Comparison of ENCODE assay signal across 12 mouse cellular contexts in genomic region chr5:111667901-111668300, GRCm38 (mm10).
DNase-seq lines count a peak whose midpoint lies in the region; ATAC-seq and TF ChIP-seq lines count a peak whose summit lies in the region.
"Had no signal": no experiment of that assay in that cellular context is flagged by ENCODE, and none has a peak within 500 bp of the region (broad histone marks: within the 10 kb centered on the region; RNA-seq: fewer than 3 reads in every experiment).

No protein-coding gene starts in this region.

- ATAC-seq in heart, postnatal 0 days (ENCODE audit: insufficient read depth, low read depth) = no peak
- ATAC-seq in midbrain, embryonic 14.5 days (ENCODE audit: low FRiP score, low TSS enrichment) = no peak
- peak; percentile 48; the same call in 1 of the 2 replicates for ATAC-seq in megakaryocyte progenitor cell, adult 5-6 weeks (replicated peaks; ENCODE audit: poor library complexity)

- H3K4me3 ChIP-seq in heart, postnatal 0 days (ENCODE audit: low read depth, low read length) = no peak overlapping the region
- no peak overlapping the region for H3K4me3 ChIP-seq in midbrain, embryonic 10.5 days
- H3K4me3 ChIP-seq in midbrain, embryonic 14.5 days (replicated peaks; ENCODE audit: low read depth, low read length) = no peak overlapping the region
- H3K4me3 ChIP-seq: kidney, embryonic 15.5 days had no signal

- WGBS in heart, postnatal 0 days = 69% methylated on average over 3 of the region's 3 CpGs
- WGBS in midbrain, embryonic 10.5 days = 71% methylated on average over 3 of the region's 3 CpGs
- WGBS in midbrain, embryonic 14.5 days = 80% methylated on average over 3 of the region's 3 CpGs

- TF ChIP-seq CTCF in heart, postnatal 0 days (IDR thresholded peaks at IDR 0.05; ENCODE audit: low read depth) = peak; percentile 47

- no peak overlapping the region for H3K4me2 ChIP-seq in heart, postnatal 0 days (ENCODE audit: low read depth, low read length)
- no peak overlapping the region for H3K4me2 ChIP-seq in midbrain, embryonic 14.5 days (ENCODE audit: low read length)
- H3K4me2 ChIP-seq: kidney, embryonic 15.5 days had no signal

- no peaks in the 10 kb centered on the region for H3K4me1 ChIP-seq in heart, postnatal 0 days (ENCODE audit: control insufficient read depth, insufficient read depth)
- peaks cover 28% of the 10 kb centered on the region for H3K4me1 ChIP-seq in midbrain, embryonic 10.5 days
- H3K4me1 ChIP-seq in midbrain, embryonic 14.5 days (ENCODE audit: control insufficient read depth, insufficient read depth, low read length) = peaks cover 3% of the 10 kb centered on the region; the same call in 1 of the 2 replicates

- no peak overlapping the region for H3K27ac ChIP-seq in heart, postnatal 0 days (ENCODE audit: low read depth)
- H3K27ac ChIP-seq in midbrain, embryonic 10.5 days (replicated peaks) = no peak overlapping the region
- H3K27ac ChIP-seq in midbrain, embryonic 14.5 days (replicated peaks; ENCODE audit: low read depth, low read length) = no peak overlapping the region
- H3K27ac ChIP-seq: kidney, embryonic 15.5 days had no signal

- DNase-seq in heart, postnatal 0 days (ENCODE audit: low spot score) = no peak
- no peak for DNase-seq in heart, adult 18-20 months
- peak; percentile 28 for DNase-seq in midbrain, embryonic 10.5 days (ENCODE audit: low spot score)
- DNase-seq in midbrain, embryonic 14.5 days = no peak
- DNase-seq in thymus, postnatal 4 days = peak; percentile 84
- no peak for DNase-seq in cerebellum, adult 11 months
- no peak for DNase-seq in gastrocnemius, adult 8-10 months (ENCODE audit: low spot score in 2 of 2)
- DNase-seq: adrenal gland, postnatal 10 days; cerebellum, adult 2 months; heart, postnatal 36 days had no signal

- H3K9me3 ChIP-seq in heart, postnatal 0 days (replicated peaks; ENCODE audit: control insufficient read depth, low read length) = no peaks in the 10 kb centered on the region
- peaks cover 14% of the 10 kb centered on the region for H3K9me3 ChIP-seq in midbrain, embryonic 10.5 days (replicated peaks)
- peaks cover 7% of the 10 kb centered on the region; the same call in 1 of the 2 replicates for H3K9me3 ChIP-seq in midbrain, embryonic 14.5 days (ENCODE audit: control insufficient read depth, low read length)

- H3K9ac ChIP-seq in heart, postnatal 0 days (replicated peaks; ENCODE audit: low read depth, low read length) = no peak overlapping the region
- H3K9ac ChIP-seq in midbrain, embryonic 14.5 days (replicated peaks; ENCODE audit: low read length) = no peak overlapping the region
- H3K9ac ChIP-seq: kidney, embryonic 15.5 days had no signal

- H3K36me3 ChIP-seq in heart, postnatal 0 days (replicated peaks; ENCODE audit: control insufficient read depth, insufficient read depth, low read length) = no peaks in the 10 kb centered on the region
- no peaks in the 10 kb centered on the region for H3K36me3 ChIP-seq in midbrain, embryonic 10.5 days
- H3K36me3 ChIP-seq in midbrain, embryonic 14.5 days (ENCODE audit: control insufficient read depth, insufficient read depth, low read length) = no peaks in the 10 kb centered on the region
- H3K36me3 ChIP-seq: kidney, embryonic 15.5 days had no signal

- no peak for TF ChIP-seq EP300 in heart, postnatal 0 days (IDR thresholded peaks at IDR 0.05; ENCODE audit: low read depth)

- H3K27me3 ChIP-seq in heart, postnatal 0 days (ENCODE audit: control insufficient read depth, insufficient read depth, low read length) = peaks cover 16% of the 10 kb centered on the region; the same call in 1 of the 2 replicates
- peaks cover 21% of the 10 kb centered on the region for H3K27me3 ChIP-seq in midbrain, embryonic 10.5 days (ENCODE audit: low read depth, poor library complexity, severe bottlenecking)
- no peaks in the 10 kb centered on the region for H3K27me3 ChIP-seq in midbrain, embryonic 14.5 days (ENCODE audit: control insufficient read depth, insufficient read depth, low read length)

Comparison
In these comparisons a context has a peak if more than half of its experiments do, and no peak if none do; other contexts are left out.
1. DNase-seq: peak in midbrain, embryonic 10.5 days (single experiment) and thymus, postnatal 4 days (single experiment); none in heart, postnatal 0 days (single experiment), heart, adult 18-20 months (0 of 2), midbrain, embryonic 14.5 days (single experiment), cerebellum, adult 11 months (single experiment) and gastrocnemius, adult 8-10 months (0 of 2).